Mouse (Mus musculus) cerebellum, adult 2 months (tissue): ENCODE data around the gene Lemd1. TPM values are rescaled to one million over a fixed set of nuclear protein-coding genes. Genes with fewer than 3 reads are reported as not detected.
A peak's percentile ranks its signal among the peaks of the same experiment; 100 is the strongest.

Source experiments
- DNase-seq, 2 experiments: peaks; one replicate each; pipeline ENCODE4 v3.0.0; 2021
- H3K27ac ChIP-seq: fragments of 200-500 bp; 2 replicates; pipeline ENCODE4 v1.5.1; 2012; ENCODE audit warnings: low read length, control low read depth, inconsistent platforms; ENCODE audit not compliant: insufficient read depth
- H3K27me3 ChIP-seq: fragments of 200-500 bp; 2 replicates; pipeline ENCODE4 v1.6.1; 2012; ENCODE audit warnings: inconsistent platforms, mild to moderate bottlenecking, low read length, moderate library complexity; ENCODE audit not compliant: control insufficient read depth, insufficient read depth
- H3K4me1 ChIP-seq: fragments of 200-500 bp; 2 replicates; pipeline ENCODE4 v1.6.1; 2011; ENCODE audit warnings: low read length; ENCODE audit not compliant: control insufficient read depth, insufficient read depth
- H3K4me3 ChIP-seq: fragments of 200-500 bp; replicated peaks from 2 replicates; pipeline ENCODE3; 2011; ENCODE audit warnings: mild to moderate bottlenecking, low read depth, low read length, control low read depth; ENCODE audit not compliant: insufficient read depth
- CTCF ChIP-seq: fragments of 200-500 bp; IDR thresholded peaks from 2 replicates; pipeline ENCODE4 v1.5.1; 2011; ENCODE audit warnings: low read depth, mild to moderate bottlenecking, control low read depth, low read length, moderate library complexity, borderline replicate concordance; ENCODE audit not compliant: insufficient read depth
- POLR2A ChIP-seq: fragments of 200-500 bp; IDR thresholded peaks from 2 replicates; pipeline ENCODE4 v1.6.1; 2011; ENCODE audit warnings: low read length, control low read depth, borderline replicate concordance; ENCODE audit not compliant: insufficient read depth
- WGBS: fragments of 180-500 bp; shearing (Covaris S2); methylation state at CpG from one replicate; pipeline ENCODE4 v1.1.7; 2018; 5-methylcytosine and 5-hydroxymethylcytosine counted together
- polyA plus RNA-seq: library from polyadenylated mRNA; depleted of rRNA; stranded (reverse); fragments of >200 nt; gene quantifications from 2 replicates; pipeline ENCODE4 v1.2.3, GENCODE M21; 2012

Lemd1 gene
- polyA plus RNA-seq, 1 experiment, result 7.1 TPM

DNA sequence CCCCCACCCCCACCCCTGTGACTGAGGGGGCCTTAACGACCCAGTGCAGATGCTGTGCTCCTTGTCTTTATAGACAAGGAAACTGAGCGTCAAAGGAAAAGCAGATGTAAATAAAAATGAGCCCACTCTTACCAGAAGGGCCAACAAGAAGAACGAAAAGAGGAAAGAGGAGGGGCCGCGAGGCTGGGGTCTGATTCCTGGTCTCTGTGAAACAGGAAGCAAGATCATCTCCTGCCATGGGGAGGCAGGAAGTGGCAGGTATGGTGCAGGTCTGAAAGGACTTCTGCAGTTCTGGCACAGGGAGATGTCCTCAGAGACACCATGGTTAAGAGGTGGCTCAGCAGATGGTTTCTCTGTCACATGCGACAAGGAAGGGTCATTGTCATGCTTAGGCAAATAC, 20.5 kb upstream of the Lemd1 start:
- TF ChIP-seq POLR2A (no peak), CTCF (no peak)
- H3K27me3 ChIP-seq, result no peaks in the 10 kb centered on the region
- 59% methylated on average over 6 of the region's 6 CpGs for WGBS

DNA sequence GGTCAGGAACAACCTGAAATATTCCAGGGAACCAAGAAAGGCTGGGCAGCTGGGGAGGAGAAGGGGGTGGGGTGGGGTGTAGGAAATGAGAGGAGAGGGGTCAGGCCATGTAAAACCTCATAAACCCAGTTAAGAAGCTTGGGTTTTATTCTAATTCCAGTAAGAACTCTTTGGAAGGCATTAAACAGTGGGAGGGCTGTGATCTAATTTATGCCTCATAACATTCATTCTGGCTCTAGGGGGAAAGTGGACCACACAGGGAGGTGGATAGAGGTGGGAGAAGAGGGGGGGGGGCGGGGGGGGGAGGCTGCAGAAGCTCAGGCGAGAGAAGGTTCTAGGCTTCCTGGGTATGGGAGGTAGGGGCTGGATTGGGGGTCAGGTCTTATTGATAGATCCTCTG, 19.6 kb upstream of the Lemd1 start:
- TF ChIP-seq POLR2A, result no peak
- TF ChIP-seq CTCF, result no peak
- Histone ChIP-seq H3K4me3 (no peak overlapping the region), H3K4me1 (0 out of 2 replicates have a peak, but pooled peaks cover 4% of the 10 kb centered on the region), H3K27ac (no peak overlapping the region), H3K27me3 (no peaks in the 10 kb centered on the region)
- WGBS, result 39% methylated on average over 2 of the region's 2 CpGs
- no peak for DNase-seq

More for the DNA sequence above, 20.5 kb upstream of the Lemd1 start:
- Histone ChIP-seq H3K27ac (no peak overlapping the region), H3K4me3 (no peak overlapping the region), H3K4me1 (0 out of 2 replicates have a peak, but pooled peaks cover 4% of the 10 kb centered on the region)
- no peak for DNase-seq

DNA sequence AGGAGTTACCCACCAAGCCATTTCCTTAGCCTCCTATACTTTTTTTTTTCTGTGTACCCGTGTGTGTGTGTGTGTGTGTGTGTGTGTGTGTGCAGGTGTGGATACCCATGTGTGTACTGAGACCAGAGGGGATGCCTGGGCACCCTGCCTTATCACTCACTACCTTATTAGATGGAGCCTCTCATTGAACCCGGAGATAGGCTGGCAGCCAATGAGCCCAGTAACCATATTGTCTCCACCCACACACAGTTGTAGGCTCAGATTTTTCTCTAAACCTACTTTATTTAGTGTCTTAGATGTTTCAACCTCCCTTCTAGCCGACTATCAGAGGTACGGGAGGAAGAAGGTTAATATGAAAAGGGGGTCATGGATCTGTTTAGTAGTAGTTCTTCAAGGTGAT, 4.9 kb upstream of the Lemd1 start:
- 75% methylated on average over 4 of the region's 4 CpGs for WGBS
- no peaks in the 10 kb centered on the region for H3K4me1 ChIP-seq
- TF ChIP-seq CTCF (no peak), POLR2A (no peak)
- H3K27ac ChIP-seq, result no peak overlapping the region
- 0 out of 2 replicates have a peak, but pooled peaks cover 1% of the 10 kb centered on the region for H3K27me3 ChIP-seq
- DNase-seq, result no peak
- H3K4me3 ChIP-seq, result no peak overlapping the region

- DNase-seq, result no peak
- WGBS, result 84% methylated on average over 9 of the region's 9 CpGs
- TF ChIP-seq CTCF (no peak), POLR2A (no peak)
- no peak overlapping the region for H3K4me3 ChIP-seq
- no peak overlapping the region for H3K27ac ChIP-seq
- H3K4me1 ChIP-seq, result 0 out of 2 replicates have a peak, but pooled peaks cover 3% of the 10 kb centered on the region
- 0 out of 2 replicates have a peak, but pooled peaks cover 1% of the 10 kb centered on the region for H3K27me3 ChIP-seq
Measured at GRCm38 (mm10) chr1:132188442-132189066, 2.7 kb upstream of the Lemd1 start.

GRCm38 (mm10) chr1:132189231-132189630, 2.0 kb upstream of the Lemd1 start:
- 75% methylated on average over 4 of the region's 4 CpGs for WGBS
- no peak for DNase-seq
- 0 out of 2 replicates have a peak, but pooled peaks cover 3% of the 10 kb centered on the region for H3K4me1 ChIP-seq
- H3K27me3 ChIP-seq, result 0 out of 2 replicates have a peak, but pooled peaks cover 1% of the 10 kb centered on the region
- H3K27ac ChIP-seq, result no peak overlapping the region
- TF ChIP-seq POLR2A (no peak), CTCF (no peak)
- no peak overlapping the region for H3K4me3 ChIP-seq

- TF ChIP-seq CTCF, result no peak
- no peak for TF ChIP-seq POLR2A
- H3K27ac ChIP-seq, result no peak overlapping the region
- peak overlapping the region; percentile 53 for H3K4me3 ChIP-seq
- WGBS, result 2% methylated on average over 49 of the region's 50 CpGs
- 0 out of 2 replicates have a peak, but pooled peaks cover 1% of the 10 kb centered on the region for H3K27me3 ChIP-seq
- 0 out of 2 replicates have a peak, but pooled peaks cover 3% of the 10 kb centered on the region for H3K4me1 ChIP-seq
- DNase-seq, result peak; percentile 53 to 55
Measured at GRCm38 (mm10) chr1:132190040-132190513, 1.2 kb upstream of the Lemd1 start.

DNA sequence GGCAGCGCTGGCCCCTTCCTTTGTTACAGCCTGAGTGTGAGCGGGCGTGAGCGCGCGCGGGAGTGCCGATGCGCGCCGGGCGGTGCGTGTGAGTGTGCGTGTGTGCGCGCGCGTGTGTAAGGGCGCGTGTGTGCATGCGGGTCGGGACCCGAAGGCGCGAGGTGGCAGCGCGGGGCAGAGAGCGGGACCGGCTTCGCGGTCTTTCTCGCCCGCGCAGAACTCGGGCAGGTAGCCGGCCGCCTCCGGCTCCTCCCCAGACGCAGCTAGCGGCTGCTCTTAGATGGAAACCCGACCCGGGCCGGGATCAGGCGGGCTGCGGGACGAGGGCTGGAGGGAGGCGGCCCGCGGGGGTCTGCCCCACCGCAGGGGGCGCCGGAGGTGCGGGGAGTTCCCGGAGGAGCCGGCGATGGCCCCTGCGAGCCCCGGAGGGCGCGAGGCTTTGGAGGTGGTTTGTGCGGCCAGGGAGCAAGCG, 574 bp upstream of the Lemd1 start:
- Histone ChIP-seq H3K4me1 (0 out of 2 replicates have a peak, but pooled peaks cover 3% of the 10 kb centered on the region), H3K4me3 (peak overlapping the region; percentile 53), H3K27me3 (0 out of 2 replicates have a peak, but pooled peaks cover 1% of the 10 kb centered on the region), H3K27ac (no peak overlapping the region)
- peak in 1 of 2 experiments; percentile 55 for DNase-seq
- under 1% methylated on average over 62 of the region's 62 CpGs for WGBS
- TF ChIP-seq CTCF (no peak), POLR2A (no peak)
